Mouse (Mus musculus) adrenal gland, postnatal 4 days (tissue): ENCODE measurements around the gene Ube2l3. TPM values are rescaled to one million over a fixed set of nuclear protein-coding genes. Genes with fewer than 3 reads are reported as not detected.

ENCODE experiments used
- microRNA-seq: library from miRNA; unstranded; fragments of <30 nt; microRNA quantifications from one replicate; pipeline ENCODE4 v1.2.0, GENCODE M21; 2021
- total RNA-seq, 2 experiments: library from RNA; stranded (reverse); gene quantifications; 2 replicates each; pipeline ENCODE4 v1.2.3; 2021

Ube2l3 gene
- total RNA-seq, 2 experiments from 2014 or later = 200 to 206 TPM

Small RNA genes lying within 50 kb of the gene (microRNA-seq; reads per million reads assigned to microRNA genes)
- gene Mir130b (1,136 reads per million, percentile 76 among the genes with 10 or more reads in this experiment), gene Mir301b (60.2 reads per million, percentile 40 among the genes with 10 or more reads in this experiment)

Other genes with a start within 250 kb of the Ube2l3 start
- 100 to 1,000 TPM; 188 to 197 TPM for gene Mapk1, start 219.3 kb downstream of the Ube2l3 start, total RNA-seq
- 10 to 100 TPM; 13.0 to 19.5 TPM for gene Ypel1, start 133.0 kb downstream of the Ube2l3 start, total RNA-seq
- 100 to 1,000 TPM; 112 to 118 TPM for gene Ppil2, start 91.4 kb downstream of the Ube2l3 start, total RNA-seq
- 10 to 100 TPM in 1 of 2 experiments, 1 to 10 TPM in 1; 8.4 to 13.1 TPM for gene 2610318N02Rik, start 77.5 kb downstream of the Ube2l3 start, total RNA-seq
- gene Sdf2l1, start 70.3 kb downstream of the Ube2l3 start, total RNA-seq = 10 to 100 TPM; 20.4 to 27.5 TPM
- gene Ydjc, start 58.0 kb downstream of the Ube2l3 start, total RNA-seq = 10 to 100 TPM in 1 of 2 experiments, 1 to 10 TPM in 1; 9.3 to 12.9 TPM
- gene Ccdc116, start 55.4 kb downstream of the Ube2l3 start, total RNA-seq = 1 to 10 TPM in 1 of 2 experiments, under 1 TPM in 1; 0.73 to 1.1 TPM
- gene Rimbp3, start 6.0 kb upstream of the Ube2l3 start, total RNA-seq = under 1 TPM in 1 of 2 experiments, not detected in 1; 0.22 TPM
- 1 to 10 TPM; 5.6 TPM for gene Hic2, start 30.9 kb upstream of the Ube2l3 start, total RNA-seq
- gene Tmem191c, start 73.4 kb upstream of the Ube2l3 start, total RNA-seq = 10 to 100 TPM; 22.9 to 26.7 TPM
- gene Serpind1, start 128.7 kb upstream of the Ube2l3 start, total RNA-seq = 10 to 100 TPM in 1 of 2 experiments, 1 to 10 TPM in 1; 2.2 to 52.1 TPM
- 10 to 100 TPM; 22.9 TPM for gene Snap29, start 203.3 kb upstream of the Ube2l3 start, total RNA-seq
- gene Pi4ka, start 203.7 kb upstream of the Ube2l3 start, total RNA-seq = 10 to 100 TPM; 65.0 to 70.9 TPM
- 10 to 100 TPM; 32.1 to 35.0 TPM for gene Crkl, start 249.3 kb upstream of the Ube2l3 start, total RNA-seq